8 mouse cellular contexts compared by ENCODE assay signal in genomic region chr15:102245891-102246741, GRCm38 (mm10). TPM values are rescaled to one million over a fixed set of nuclear protein-coding genes. Genes with fewer than 3 reads are reported as not detected.
DNase-seq lines count a peak whose midpoint lies in the region; ATAC-seq and TF ChIP-seq lines count a peak whose summit lies in the region.

No protein-coding gene starts in this region.

- peaks cover 13% of the 10 kb centered on the region for H3K4me1 ChIP-seq in intestine, postnatal 0 days (replicated peaks; ENCODE audit: control insufficient read depth, insufficient read depth, low read length)
- peaks cover 93% of the 10 kb centered on the region for H3K4me1 ChIP-seq in limb, embryonic 10.5 days
- peaks cover 26% of the 10 kb centered on the region for H3K4me1 ChIP-seq in midbrain, embryonic 11.5 days (ENCODE audit: control insufficient read depth, insufficient read depth, low read length)
- H3K4me1 ChIP-seq in small intestine, adult 2 months (ENCODE audit: control insufficient read depth, insufficient read depth, insufficient read length, low read length): peaks cover 15% of the 10 kb centered on the region

- H3K9me3 ChIP-seq in intestine, postnatal 0 days (ENCODE audit: control insufficient read depth): no peaks in the 10 kb centered on the region
- no peaks in the 10 kb centered on the region for H3K9me3 ChIP-seq in limb, embryonic 10.5 days (replicated peaks)
- no peaks in the 10 kb centered on the region for H3K9me3 ChIP-seq in midbrain, embryonic 11.5 days (ENCODE audit: control insufficient read depth, low read length)

- H3K4me2 ChIP-seq in intestine, postnatal 0 days (replicated peaks; ENCODE audit: low read depth): peak overlapping the region; percentile 97
- H3K4me2 ChIP-seq in midbrain, embryonic 11.5 days: peak overlapping the region; percentile 98

- DNase-seq in layer of hippocampus, adult 11-12 months (ENCODE audit: low spot score): peak; percentile 74
- no peak for DNase-seq in layer of hippocampus, adult 9-10 months (ENCODE audit: low spot score)
- DNase-seq in embryo, embryonic 10.5 days (ENCODE audit: low spot score): peak; percentile 85
- peak; percentile 79 for DNase-seq in limb, embryonic 10.5 days (ENCODE audit: low spot score)
- peak; percentile 95 for DNase-seq in midbrain, embryonic 11.5 days (ENCODE audit: low spot score, missing footprints)

- peak overlapping the region; percentile 75 for H3K4me3 ChIP-seq in intestine, postnatal 0 days (ENCODE audit: low read depth, low read length)
- H3K4me3 ChIP-seq in limb, embryonic 10.5 days: peak overlapping the region; percentile 86
- peak overlapping the region; percentile 58 for H3K4me3 ChIP-seq in midbrain, embryonic 11.5 days (ENCODE audit: low read depth, low read length)
- peak overlapping the region; percentile 85 for H3K4me3 ChIP-seq in small intestine, adult 2 months (ENCODE audit: low read depth, low read length)

- ATAC-seq in granulocyte monocyte progenitor cell, adult 5-6 weeks (replicated peaks; ENCODE audit: poor library complexity, severe bottlenecking): peak; percentile 33
- peak; percentile 65 for ATAC-seq in intestine, postnatal 0 days
- ATAC-seq in midbrain, embryonic 11.5 days (ENCODE audit: low FRiP score): peak; percentile 54; the same call in 1 of the 2 replicates

- peak overlapping the region; percentile 91 for H3K27ac ChIP-seq in intestine, postnatal 0 days (ENCODE audit: low read depth, low read length)
- H3K27ac ChIP-seq in limb, embryonic 10.5 days: peak overlapping the region; percentile 95
- no peak overlapping the region; the same call in 1 of the 2 replicates for H3K27ac ChIP-seq in midbrain, embryonic 11.5 days (ENCODE audit: low read depth, low read length)
- peak overlapping the region; percentile 91 for H3K27ac ChIP-seq in small intestine, adult 2 months (ENCODE audit: insufficient read depth, low read depth, low read length)

- no peak for TF ChIP-seq POLR2A in small intestine, adult 2 months (IDR thresholded peaks at IDR 0.05; ENCODE audit: low read depth, low read length)

- TF ChIP-seq CTCF in intestine, postnatal 0 days (IDR thresholded peaks at IDR 0.05; ENCODE audit: low read depth): no peak
- no peak for TF ChIP-seq CTCF in small intestine, adult 2 months (IDR thresholded peaks at IDR 0.05; ENCODE audit: extremely low read depth, insufficient read length, insufficient replicate concordance, low read depth, low read length)

- WGBS in intestine, postnatal 0 days: under 1% methylated on average over 40 of the region's 44 CpGs
- WGBS in limb, embryonic 10.5 days: under 1% methylated on average over 43 of the region's 44 CpGs
- under 1% methylated on average over 39 of the region's 44 CpGs for WGBS in midbrain, embryonic 11.5 days
- under 1% methylated on average over 41 of the region's 44 CpGs for WGBS in small intestine, adult 2 months

- H3K27me3 ChIP-seq in intestine, postnatal 0 days (replicated peaks; ENCODE audit: control insufficient read depth, insufficient read depth, low read length): no peaks in the 10 kb centered on the region
- no peaks in the 10 kb centered on the region for H3K27me3 ChIP-seq in limb, embryonic 10.5 days (ENCODE audit: low read depth, poor library complexity, severe bottlenecking)
- peaks cover 72% of the 10 kb centered on the region for H3K27me3 ChIP-seq in midbrain, embryonic 11.5 days (ENCODE audit: control insufficient read depth, insufficient read depth, low read length)
- H3K27me3 ChIP-seq in small intestine, adult 2 months (ENCODE audit: control insufficient read depth, insufficient read depth, low read length): peaks cover 6% of the 10 kb centered on the region

- H3K36me3 ChIP-seq in intestine, postnatal 0 days (ENCODE audit: control insufficient read depth, insufficient read depth): no peaks in the 10 kb centered on the region
- peaks cover 40% of the 10 kb centered on the region for H3K36me3 ChIP-seq in limb, embryonic 10.5 days
- H3K36me3 ChIP-seq in midbrain, embryonic 11.5 days (ENCODE audit: control insufficient read depth, insufficient read depth, low read length): no peaks in the 10 kb centered on the region
- H3K36me3 ChIP-seq in small intestine, adult 2 months (ENCODE audit: control insufficient read depth, insufficient read depth, low read length): no peaks in the 10 kb centered on the region

- peak overlapping the region; percentile 68 for H3K9ac ChIP-seq in intestine, postnatal 0 days (ENCODE audit: low read depth, low read length)
- H3K9ac ChIP-seq in midbrain, embryonic 11.5 days (ENCODE audit: low read length): peak overlapping the region; percentile 46

RNA-seq across cellular contexts. Expression of gene Rarg, which starts 11.2 kb away (rescaled TPM):
- 7.5 and 11.5 TPM in 2 replicates for total RNA-seq in granulocyte monocyte progenitor cell, adult 5-6 weeks (2014; fragmentation: Nextera tagmentation)
- total RNA-seq in granulocyte monocyte progenitor cell, adult 5-6 weeks (2017): 2.0 and 3.4 TPM in 2 replicates
- polyA plus RNA-seq in intestine, postnatal 0 days (2015; fragmentation: Nextera tagmentation; extraction: Ambion mirVana): 5.9 and 7.3 TPM in 2 replicates
- 111 and 148 TPM in 2 replicates for polyA plus RNA-seq in limb, embryonic 10.5 days (2016; fragmentation: Nextera tagmentation; extraction: Ambion mirVana)
- 10.1 and 10.5 TPM in 2 replicates for polyA plus RNA-seq in midbrain, embryonic 11.5 days (2014; fragmentation: Nextera tagmentation; extraction: Ambion mirVana)
- 5.9 and 6.7 TPM in 2 replicates for polyA plus RNA-seq in small intestine, adult 2 months (2012; rRNA removed)

RNA-seq across cellular contexts. Expression of gene Itgb7, which starts 14.4 kb away (rescaled TPM):
- 7.4 and 42.7 TPM in 2 replicates for total RNA-seq in granulocyte monocyte progenitor cell, adult 5-6 weeks (2014; fragmentation: Nextera tagmentation)
- total RNA-seq in granulocyte monocyte progenitor cell, adult 5-6 weeks (2017): 15.2 and 31.6 TPM in 2 replicates
- polyA plus RNA-seq in intestine, postnatal 0 days (2015; fragmentation: Nextera tagmentation; extraction: Ambion mirVana): 2.6 and 2.9 TPM in 2 replicates
- polyA plus RNA-seq in limb, embryonic 10.5 days (2016; fragmentation: Nextera tagmentation; extraction: Ambion mirVana): 1.2 and 1.5 TPM in 2 replicates
- polyA plus RNA-seq in midbrain, embryonic 11.5 days (2014; fragmentation: Nextera tagmentation; extraction: Ambion mirVana): 0.15 and 0.55 TPM in 2 replicates
- 16.4 and 23.2 TPM in 2 replicates for polyA plus RNA-seq in small intestine, adult 2 months (2012; rRNA removed)

RNA-seq across cellular contexts. Expression of gene Gm9918, which starts 24.2 kb away (rescaled TPM):
- total RNA-seq in granulocyte monocyte progenitor cell, adult 5-6 weeks (2014; fragmentation: Nextera tagmentation): not detected in 2 replicates
- total RNA-seq in granulocyte monocyte progenitor cell, adult 5-6 weeks (2017): not detected in 2 replicates
- polyA plus RNA-seq in intestine, postnatal 0 days (2015; fragmentation: Nextera tagmentation; extraction: Ambion mirVana): 0.07 TPM in 1 of 2 replicates, not detected in the other
- polyA plus RNA-seq in limb, embryonic 10.5 days (2016; fragmentation: Nextera tagmentation; extraction: Ambion mirVana): 1.1 and 1.4 TPM in 2 replicates
- polyA plus RNA-seq in midbrain, embryonic 11.5 days (2014; fragmentation: Nextera tagmentation; extraction: Ambion mirVana): 0.15 and 0.23 TPM in 2 replicates
- not detected in 2 replicates for polyA plus RNA-seq in small intestine, adult 2 months (2012; rRNA removed)

RNA-seq across cellular contexts. Expression of gene Mfsd5, which starts 33.1 kb away (rescaled TPM):
- 20.0 and 39.8 TPM in 2 replicates for total RNA-seq in granulocyte monocyte progenitor cell, adult 5-6 weeks (2014; fragmentation: Nextera tagmentation)
- total RNA-seq in granulocyte monocyte progenitor cell, adult 5-6 weeks (2017): 16.1 and 29.4 TPM in 2 replicates
- polyA plus RNA-seq in intestine, postnatal 0 days (2015; fragmentation: Nextera tagmentation; extraction: Ambion mirVana): 80.4 and 81.1 TPM in 2 replicates
- 69.5 and 76.5 TPM in 2 replicates for polyA plus RNA-seq in limb, embryonic 10.5 days (2016; fragmentation: Nextera tagmentation; extraction: Ambion mirVana)
- polyA plus RNA-seq in midbrain, embryonic 11.5 days (2014; fragmentation: Nextera tagmentation; extraction: Ambion mirVana): 50.8 and 53.0 TPM in 2 replicates
- polyA plus RNA-seq in small intestine, adult 2 months (2012; rRNA removed): 38.0 and 67.0 TPM in 2 replicates

RNA-seq across cellular contexts. Expression of gene Csad, which starts 41.6 kb away (rescaled TPM):
- 17.0 and 18.1 TPM in 2 replicates for total RNA-seq in granulocyte monocyte progenitor cell, adult 5-6 weeks (2014; fragmentation: Nextera tagmentation)
- total RNA-seq in granulocyte monocyte progenitor cell, adult 5-6 weeks (2017): 7.5 and 23.4 TPM in 2 replicates
- polyA plus RNA-seq in intestine, postnatal 0 days (2015; fragmentation: Nextera tagmentation; extraction: Ambion mirVana): 22.8 and 26.8 TPM in 2 replicates
- 38.8 and 55.0 TPM in 2 replicates for polyA plus RNA-seq in limb, embryonic 10.5 days (2016; fragmentation: Nextera tagmentation; extraction: Ambion mirVana)
- polyA plus RNA-seq in midbrain, embryonic 11.5 days (2014; fragmentation: Nextera tagmentation; extraction: Ambion mirVana): 21.9 and 25.9 TPM in 2 replicates
- polyA plus RNA-seq in small intestine, adult 2 months (2012; rRNA removed): 12.7 and 21.1 TPM in 2 replicates
